Mouse (Mus musculus) gastrocnemius, postnatal 4 days (tissue): ENCODE data around the gene Ppm1g. TPM values are rescaled to one million over a fixed set of nuclear protein-coding genes. Genes with fewer than 3 reads are reported as not detected.
A peak's percentile ranks its signal among the peaks of the same experiment; 100 is the strongest.

Experiments used
- DNase-seq, 2 experiments: peaks; one replicate each; pipeline ENCODE4 v3.0.0; 2021 to 2022; ENCODE audit warnings: low spot score in 2 of 2, mixed read lengths in 2 of 2
- total RNA-seq, 2 experiments: library from RNA; stranded (reverse); gene quantifications; 2 replicates each; pipeline ENCODE4 v1.2.3; 2021

Ppm1g gene
- total RNA-seq, 2 experiments from 2014 or later: 55.3 to 63.8 TPM

DNA sequence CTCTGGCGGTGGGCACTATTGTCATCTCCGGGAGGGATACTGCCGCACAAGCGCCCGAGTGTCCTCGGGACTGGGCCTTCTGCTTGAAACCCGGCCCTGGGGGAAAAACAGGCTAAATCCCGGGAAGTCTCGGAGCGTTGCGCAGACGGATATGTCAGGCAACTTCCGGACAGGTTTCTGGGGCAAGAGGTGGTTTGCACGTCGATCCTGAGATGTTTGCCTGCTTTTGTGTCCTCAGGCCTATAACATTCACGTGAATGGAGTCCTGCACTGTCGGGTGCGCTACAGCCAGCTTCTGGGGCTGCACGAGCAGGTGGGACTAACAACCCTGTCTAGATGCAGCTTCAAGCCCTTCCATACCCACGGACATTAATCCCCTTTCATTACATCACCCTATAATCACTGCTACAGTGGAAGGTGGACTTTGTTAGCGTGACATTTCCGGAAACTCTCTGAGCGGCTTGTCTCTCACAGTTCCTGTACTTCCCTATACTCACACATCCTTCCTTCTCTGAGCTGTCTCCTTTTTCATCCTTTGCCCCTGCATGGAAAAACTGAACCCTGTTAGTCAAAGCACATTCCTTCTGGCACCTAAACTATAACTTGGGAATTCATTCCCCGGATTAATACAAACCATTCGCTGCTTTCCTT, 26.7 kb downstream of the Ppm1g start:
- DNase-seq: no peak

- peak; percentile 94 to 99 for DNase-seq
Measured at GRCm38 (mm10) chr5:31192939-31193630, 27.4 kb downstream of the Ppm1g start, which contains the start of the genes Snx17 and Eif2b4. TSS of gene Snx17 (plus strand) at chr5:31193227. TSS of gene Eif2b4 (minus strand) at chr5:31193430.

DNA sequence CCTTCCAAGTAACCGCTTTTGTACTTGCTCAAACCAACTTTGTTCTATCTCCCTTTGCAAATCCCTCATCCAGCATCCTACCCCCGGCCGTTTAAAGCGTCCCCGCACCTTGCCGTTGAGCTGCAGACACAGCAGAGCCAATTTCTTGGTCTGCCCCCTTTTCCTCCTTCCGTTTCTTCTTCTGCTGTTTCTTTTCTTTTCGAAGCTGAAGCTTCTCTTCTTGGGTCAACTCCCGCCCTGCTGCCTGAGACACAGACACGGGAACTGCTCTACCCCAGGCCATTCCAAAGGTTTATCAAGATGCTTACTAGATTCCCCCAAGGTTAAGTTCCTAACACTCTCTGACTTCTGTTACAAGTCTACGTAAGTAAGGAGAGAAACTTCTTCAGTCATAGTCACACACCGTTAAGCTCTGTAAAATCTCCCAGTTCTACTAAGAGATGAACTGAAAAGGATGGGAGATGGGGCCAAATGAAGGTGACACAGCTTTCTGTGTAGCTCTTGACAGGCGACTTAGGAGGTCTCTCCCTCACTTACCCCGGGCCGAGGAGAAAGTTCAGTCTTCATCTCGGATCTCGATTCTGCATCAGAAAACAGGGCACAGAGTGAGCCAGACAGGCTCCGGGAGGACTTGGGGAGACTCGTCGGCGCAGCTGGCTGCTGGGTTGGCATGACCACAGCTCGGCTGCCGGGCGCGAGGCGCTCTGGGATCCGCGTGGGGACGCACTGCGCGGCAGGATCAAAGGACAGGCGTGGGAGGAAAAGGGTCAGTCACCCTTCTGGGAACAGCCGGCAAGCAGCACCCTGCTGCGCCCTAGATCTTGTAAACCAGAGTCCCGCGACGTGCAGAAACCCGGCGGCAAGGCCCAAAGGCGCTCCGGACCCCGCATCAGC, 28.2 kb downstream of the Ppm1g start:
- peak in 1 of 2 experiments; percentile 75 for DNase-seq

DNA sequence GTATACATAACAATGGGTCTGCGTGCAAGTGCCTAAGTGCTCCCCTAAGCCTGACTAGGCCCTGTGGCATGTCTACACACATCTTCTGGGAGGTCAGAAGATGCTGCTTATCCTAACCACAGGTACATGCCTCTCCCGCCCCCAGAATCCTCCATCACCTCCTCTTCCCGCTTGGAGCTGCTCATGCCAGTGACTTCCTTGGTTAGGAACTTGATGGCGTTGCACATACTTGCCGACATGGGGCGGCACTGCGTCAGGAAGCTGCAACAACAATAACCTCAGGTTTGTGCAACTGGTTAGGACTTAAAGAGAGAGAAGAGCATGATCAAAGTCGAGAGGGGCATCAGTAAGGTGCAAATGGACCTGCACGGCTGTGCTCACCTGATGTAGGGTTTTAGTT, 30.3 kb downstream of the Ppm1g start:
- DNase-seq: no peak

GRCm38 (mm10) chr5:31188223-31188840, 32.2 kb downstream of the Ppm1g start:
- DNase-seq: no peak

GRCm38 (mm10) chr5:31183678-31184077, 36.8 kb downstream of the Ppm1g start:
- no peak for DNase-seq

DNA sequence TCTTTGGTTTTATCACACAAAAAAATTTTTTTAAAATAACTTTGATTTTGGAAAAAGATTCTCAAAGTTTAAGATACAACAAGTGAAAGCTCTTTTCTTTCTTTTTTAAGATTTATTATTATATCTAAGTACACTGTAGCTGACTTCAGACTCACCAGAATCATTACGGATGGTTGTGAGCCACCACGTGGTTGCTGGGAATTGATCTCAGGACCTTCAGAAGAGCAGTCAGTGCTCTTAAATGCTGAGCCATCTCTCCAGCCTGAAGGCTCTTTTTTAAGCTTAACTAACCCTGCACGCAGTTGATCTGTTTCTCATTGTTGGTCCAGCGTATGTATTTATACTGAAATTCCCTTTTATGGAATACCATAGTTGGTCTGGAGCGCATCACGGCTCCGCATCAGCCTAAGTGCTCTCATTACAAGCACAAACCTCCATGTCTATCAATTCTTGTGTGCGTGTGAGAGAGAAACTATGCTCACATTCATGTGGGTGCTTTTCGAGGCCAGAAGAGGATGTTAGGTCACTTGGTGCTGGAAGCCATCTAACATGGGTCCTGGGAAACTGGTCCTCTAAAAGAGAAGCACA, 39.2 kb downstream of the Ppm1g start:
- DNase-seq: no peak

- DNase-seq: peak; percentile 87 to 95
Measured at GRCm38 (mm10) chr5:31179766-31180630, 40.5 kb downstream of the Ppm1g start, which contains the start of the genes Gm29609 and Gtf3c2. TSS of gene Gm29609 (minus strand) at chr5:31179911. TSS of gene Gtf3c2 (minus strand) at chr5:31180144.

- no peak for DNase-seq
Measured at GRCm38 (mm10) chr5:31179301-31179765, 41.2 kb downstream of the Ppm1g start.

DNA sequence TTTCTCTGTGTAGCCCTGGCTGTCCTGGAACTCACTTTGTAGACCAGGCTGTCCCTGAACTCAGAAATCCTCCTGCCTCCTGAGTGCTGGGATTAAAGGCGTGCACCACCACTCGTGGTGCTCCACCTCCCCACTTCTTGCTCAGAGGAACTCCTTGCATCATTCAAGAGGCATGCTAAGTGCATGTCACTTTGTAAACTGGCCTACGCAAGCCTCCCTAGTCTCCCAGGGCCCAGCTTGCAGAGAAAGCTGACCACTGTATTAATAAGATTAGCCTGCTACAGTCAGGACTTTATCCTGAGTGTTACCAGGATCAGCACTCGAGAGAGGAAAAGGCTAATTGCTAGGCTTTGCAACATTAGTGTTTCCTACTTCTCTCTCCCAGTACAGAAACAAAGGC, 51.9 kb downstream of the Ppm1g start:
- DNase-seq: no peak

DNA sequence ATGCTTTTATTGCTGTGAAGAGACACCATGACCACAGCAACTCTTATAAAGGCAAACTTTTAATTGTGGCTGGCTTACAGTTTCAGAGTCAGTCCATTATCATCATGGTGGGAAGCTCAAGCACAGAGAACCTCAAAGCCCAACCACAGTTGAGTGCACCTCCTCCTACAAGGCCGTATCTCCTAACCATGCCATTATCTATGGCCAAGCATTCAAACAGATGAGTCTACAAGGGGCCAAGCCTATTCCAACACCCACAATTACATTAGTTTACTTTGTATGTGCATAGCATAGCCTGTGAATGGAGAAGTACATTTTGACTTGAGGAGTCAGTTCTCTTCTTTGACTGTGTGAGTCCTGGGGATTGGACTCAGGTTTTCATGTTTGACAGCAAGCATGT, 55.6 kb downstream of the Ppm1g start:
- DNase-seq: no peak

DNA sequence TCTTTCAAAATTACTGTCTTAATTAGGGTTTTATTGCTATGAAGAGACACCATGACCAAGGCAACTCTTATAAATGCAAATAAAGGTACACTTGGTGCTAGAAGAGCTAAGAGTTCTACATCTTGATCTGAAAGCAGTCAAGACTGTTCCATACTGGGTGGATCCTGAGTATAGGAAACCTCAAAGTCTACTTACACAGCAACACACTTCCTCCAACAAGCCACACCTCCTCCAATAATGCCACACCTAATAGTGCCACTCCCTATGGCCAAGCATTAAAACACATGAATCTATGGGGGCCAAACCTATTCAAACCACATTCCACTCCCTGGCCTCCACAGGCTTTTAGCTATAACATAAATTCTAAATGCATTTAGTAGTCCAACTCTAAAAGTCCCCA, 58.0 kb downstream of the Ppm1g start:
- DNase-seq: no peak

DNA sequence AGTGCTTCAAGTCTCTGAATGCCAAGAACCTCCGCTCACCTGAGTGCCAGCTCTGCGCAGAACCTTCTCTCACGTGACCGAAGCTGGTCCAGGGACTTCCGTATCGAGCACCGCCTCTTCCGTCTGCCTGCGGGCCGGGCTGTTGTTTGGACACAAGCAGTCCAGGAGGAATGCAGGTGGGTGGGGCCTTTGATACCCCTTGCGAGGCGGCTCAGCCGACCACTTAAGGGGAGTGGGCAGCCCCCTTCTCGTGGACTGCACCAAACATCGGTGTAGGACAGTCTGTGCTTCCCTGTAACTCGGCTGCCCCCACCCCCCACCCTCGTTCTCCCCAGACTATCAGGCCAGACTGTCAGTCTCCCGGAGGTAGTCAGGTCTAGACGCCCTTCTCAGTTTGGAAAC, 66.3 kb downstream of the Ppm1g start, which contains the start of gene Mpv17:
Gene Mpv17, minus strand, starts transcription at position 100 of the 402 bp plus-strand sequence.
- peak; percentile 48 to 79 for DNase-seq

DNA sequence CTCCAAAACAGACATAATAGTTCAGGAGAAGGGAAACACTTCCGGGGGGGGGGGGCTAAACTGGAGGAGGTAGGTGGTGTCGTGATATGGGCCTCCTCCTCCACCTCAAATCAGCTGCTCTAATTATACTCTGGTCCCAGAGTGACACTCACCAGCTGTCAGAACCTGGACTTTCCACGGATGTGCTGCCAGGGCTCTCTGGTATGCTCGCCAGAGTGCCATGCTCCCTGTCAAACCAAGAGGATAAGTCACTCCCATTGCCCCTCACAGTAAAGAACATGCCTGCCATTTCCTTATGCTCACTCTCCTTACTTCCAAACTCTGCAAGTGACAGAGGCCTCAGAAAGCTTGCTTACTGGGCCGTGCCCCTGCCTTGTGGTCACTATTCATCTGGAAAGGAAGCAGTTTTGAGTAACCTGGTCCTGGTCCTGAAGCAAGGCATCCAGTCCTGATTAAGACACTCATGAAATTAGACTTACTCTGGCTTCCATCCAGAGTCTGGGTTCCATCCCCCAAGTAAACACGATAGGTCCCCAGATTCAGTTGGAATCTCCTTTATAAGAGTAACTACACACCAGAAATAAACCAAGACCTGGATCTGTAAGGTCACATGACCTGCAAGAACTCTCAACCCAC, 66.9 kb downstream of the Ppm1g start:
- peak in 1 of 2 experiments; percentile 27 for DNase-seq

Other genes starting within 250 kb of the Ppm1g start
- 100 to 1,000 TPM in 1 of 2 experiments, 10 to 100 TPM in 1; 92.4 to 102 TPM for gene Atraid, start 172.4 kb downstream of the Ppm1g start, total RNA-seq
- 10 to 100 TPM in 1 of 2 experiments, 1 to 10 TPM in 1; 8.2 to 13.8 TPM for gene Slc5a6, start 171.8 kb downstream of the Ppm1g start, total RNA-seq
- gene Cad, start 165.9 kb downstream of the Ppm1g start, total RNA-seq: 10 to 100 TPM; 40.4 to 41.0 TPM
- not detected for gene Dnajc5g, start 114.4 kb downstream of the Ppm1g start, total RNA-seq
- gene Slc30a3, start 112.5 kb downstream of the Ppm1g start, total RNA-seq: not detected
- gene Trim54, start 104.0 kb downstream of the Ppm1g start, total RNA-seq: 100 to 1,000 TPM; 139 to 160 TPM
- under 1 TPM in 1 of 2 experiments, not detected in 1; 0.62 TPM for gene Ucn, start 81.9 kb downstream of the Ppm1g start, total RNA-seq
- 10 to 100 TPM; 43.4 to 51.8 TPM for gene Mpv17, start 66.4 kb downstream of the Ppm1g start, total RNA-seq
- 1 to 10 TPM; 1.6 to 4.6 TPM for gene Gm29609, start 40.8 kb downstream of the Ppm1g start, total RNA-seq
- 10 to 100 TPM; 39.7 to 47.0 TPM for gene Gtf3c2, start 40.5 kb downstream of the Ppm1g start, total RNA-seq
- 10 to 100 TPM; 80.8 to 83.2 TPM for gene Snx17, start 27.5 kb downstream of the Ppm1g start, total RNA-seq
- gene Eif2b4, start 27.3 kb downstream of the Ppm1g start, total RNA-seq: 10 to 100 TPM; 33.1 to 42.9 TPM
- gene Zfp513, start 18.4 kb downstream of the Ppm1g start, total RNA-seq: 10 to 100 TPM; 12.2 to 13.0 TPM
- 100 to 1,000 TPM in 1 of 2 experiments, 10 to 100 TPM in 1; 91.4 to 105 TPM for gene Nrbp1, start 20.2 kb upstream of the Ppm1g start, total RNA-seq
- under 1 TPM in 1 of 2 experiments, not detected in 1; 0.70 TPM for gene Gm9970, start 20.5 kb upstream of the Ppm1g start, total RNA-seq
- gene Krtcap3, start 31.0 kb upstream of the Ppm1g start, total RNA-seq: 1 to 10 TPM; 2.3 to 4.1 TPM
- gene Ift172, start 70.4 kb upstream of the Ppm1g start, total RNA-seq: 10 to 100 TPM; 30.6 to 40.8 TPM
- 10 to 100 TPM; 18.5 to 18.7 TPM for gene Fndc4, start 75.4 kb upstream of the Ppm1g start, total RNA-seq
- under 1 TPM; 0.22 to 0.36 TPM for gene Gckr, start 76.8 kb upstream of the Ppm1g start, total RNA-seq
- 10 to 100 TPM; 20.7 to 22.2 TPM for gene Zfp512, start 231.7 kb upstream of the Ppm1g start, total RNA-seq